Mouse (Mus musculus) liver, postnatal 0 days (tissue): ENCODE results near the gene Cpa5. TPM values are rescaled to one million over a fixed set of nuclear protein-coding genes. Genes with fewer than 3 reads are reported as not detected.

Experiments
- ATAC-seq: fragments of 200-750 bp; cut with Nextera tagmentation; 2 replicates; pipeline ENCODE4 v1.8.0; 2017; ENCODE audit warnings: mild to moderate bottlenecking, moderate library complexity
- DNase-seq: peaks from one replicate; pipeline ENCODE4 v3.0.0-alpha.2; 2016
- H3K27ac ChIP-seq: fragments of 300-500 bp; sonication (generic); 2 replicates; pipeline ENCODE4 v1.5.1; 2014; ENCODE audit warnings: antibody characterized with exemption, moderate library complexity, mild to moderate bottlenecking, low read depth
- H3K27me3 ChIP-seq: fragments of 300-500 bp; sonication (generic); 2 replicates; pipeline ENCODE4 v1.6.1; 2014; ENCODE audit warnings: low read length, control low read depth, mixed read lengths; ENCODE audit not compliant: insufficient read depth
- H3K36me3 ChIP-seq: fragments of 300-500 bp; sonication (generic); replicated peaks from 2 replicates; pipeline ENCODE4 v1.6.1; 2014; ENCODE audit warnings: mild to moderate bottlenecking, control low read depth, low read length, moderate library complexity, mixed read lengths; ENCODE audit not compliant: insufficient read depth
- H3K4me1 ChIP-seq: fragments of 300-500 bp; sonication (generic); 2 replicates; pipeline ENCODE4 v1.6.1; 2014; ENCODE audit warnings: antibody characterized with exemption, mild to moderate bottlenecking, control low read depth; ENCODE audit not compliant: insufficient read depth
- H3K4me2 ChIP-seq: fragments of 300-500 bp; sonication (generic); 2 replicates; pipeline ENCODE4 v1.6.1; 2014; ENCODE audit warnings: low read depth, mild to moderate bottlenecking, low read length, moderate library complexity, mixed read lengths
- H3K4me3 ChIP-seq: fragments of 300-500 bp; sonication (generic); 2 replicates; pipeline ENCODE4 v1.5.1; 2014; ENCODE audit warnings: low read depth, low read length
- H3K9ac ChIP-seq: fragments of 300-500 bp; sonication (generic); replicated peaks from 2 replicates; pipeline ENCODE4 v1.6.1; 2014; ENCODE audit warnings: mild to moderate bottlenecking, moderate library complexity
- H3K9me3 ChIP-seq: fragments of 300-500 bp; sonication (generic); 2 replicates; pipeline ENCODE4 v1.6.1; 2016; ENCODE audit warnings: mild to moderate bottlenecking, control low read depth, low read length, mixed read lengths
- CTCF ChIP-seq: sonication (generic); IDR thresholded peaks from 2 replicates; pipeline ENCODE4 v1.5.1; 2016; ENCODE audit warnings: antibody characterized with exemption, low read depth
- EP300 ChIP-seq: IDR thresholded peaks from 2 replicates; pipeline ENCODE4 v1.6.1; 2016; ENCODE audit warnings: antibody characterized with exemption, low read depth, mild to moderate bottlenecking
- whole genome bisulfite sequencing: fragments of 180-500 bp; shearing (Covaris S2); extraction: QIAGEN DNeasy Blood & Tissue Kit; methylation state at CpG from one replicate; pipeline ENCODE4 v1.1.7; 2014; ENCODE audit not compliant: insufficient replicate concordance; 5-methylcytosine and 5-hydroxymethylcytosine counted together
- polyA plus RNA-seq: library from polyadenylated mRNA; unstranded; fragments of >200 nt; fragmentation: Nextera tagmentation; extraction: Ambion mirVana; gene quantifications from 2 replicates; pipeline ENCODE4 v1.2.1, GENCODE M21; 2015

Gene Cpa5
- polyA plus RNA-seq, 1 experiment from 2014 or later = not detected

DNA sequence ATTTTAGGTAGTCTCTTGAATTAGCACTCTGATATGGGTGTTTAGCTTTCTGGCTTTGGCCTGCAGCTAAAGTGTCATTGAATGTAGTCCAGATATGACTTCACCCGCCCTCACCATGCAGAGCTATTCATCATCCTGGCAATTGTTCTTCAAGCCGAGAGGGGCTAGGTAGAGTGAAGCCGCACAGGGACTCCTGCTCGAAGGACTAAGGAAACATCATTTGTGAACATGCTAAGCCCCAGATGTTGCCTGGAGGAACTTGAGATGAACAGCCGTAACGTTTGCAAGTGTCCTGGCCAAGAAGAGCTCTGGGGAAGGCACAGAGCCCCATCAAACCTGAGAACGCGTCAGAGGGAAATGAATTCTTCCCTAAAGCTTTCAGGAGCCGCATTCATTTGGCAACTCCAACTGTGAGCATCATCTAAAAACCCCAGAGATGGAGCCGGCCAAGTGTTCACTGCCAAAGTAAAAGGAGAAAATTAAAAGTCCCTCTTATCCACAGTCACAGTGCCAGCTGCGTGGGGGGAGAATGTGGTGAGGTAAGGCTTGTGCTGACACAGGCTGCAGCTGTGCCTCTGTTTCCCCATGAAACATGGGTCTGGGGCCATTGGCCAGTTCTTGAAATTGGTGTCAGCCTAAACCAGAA lies 39.0 kb downstream of the Cpa5 start:
- 81% methylated on average over 11 of the region's 11 CpGs for WGBS
- H3K36me3 ChIP-seq = no peaks in the 10 kb centered on the region
- TF ChIP-seq EP300 (no peak), CTCF (no peak)
- DNase-seq = no peak
- no peaks in the 10 kb centered on the region for H3K9me3 ChIP-seq
- H3K9ac ChIP-seq = no peak overlapping the region
- H3K4me1 ChIP-seq = no peaks in the 10 kb centered on the region
- no peak overlapping the region for H3K27ac ChIP-seq
- H3K27me3 ChIP-seq = no peaks in the 10 kb centered on the region
- ATAC-seq = no peak
- no peak overlapping the region for H3K4me2 ChIP-seq
- H3K4me3 ChIP-seq = no peak overlapping the region

DNA sequence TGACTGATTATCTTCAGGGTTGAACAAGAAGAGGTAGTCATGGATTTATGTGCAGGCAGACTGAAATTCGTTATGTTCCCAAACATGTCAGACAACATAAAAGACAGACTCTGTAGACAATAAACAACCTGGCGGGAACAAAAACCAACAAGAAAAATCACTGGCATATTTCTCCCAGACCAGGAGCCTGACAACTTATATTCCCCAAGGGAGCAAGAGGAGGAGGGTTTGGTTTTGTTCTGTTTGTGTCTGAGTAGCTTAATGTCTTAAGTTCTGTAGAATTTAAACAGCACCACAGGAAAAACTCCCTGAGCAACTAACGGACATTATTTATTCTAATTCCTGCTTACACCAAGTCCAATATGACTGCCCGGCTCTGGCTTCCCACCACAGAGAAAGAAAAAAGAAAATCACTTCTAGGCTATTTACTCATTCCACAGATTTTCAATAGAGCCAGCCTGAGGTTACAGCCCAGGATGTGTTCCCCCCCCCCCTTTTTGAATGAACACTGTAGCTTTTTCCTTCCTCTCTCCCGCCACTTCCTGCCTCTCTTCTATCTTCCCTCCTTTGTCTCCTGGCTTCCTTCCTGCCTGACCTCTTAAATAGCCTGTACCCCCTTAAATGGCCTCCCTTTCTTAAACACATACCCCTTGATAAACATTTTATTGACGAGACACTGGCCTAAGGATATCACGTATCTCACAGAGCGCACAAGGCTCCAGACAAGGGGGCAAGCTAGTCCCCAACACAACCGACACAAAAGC lies 41.8 kb downstream of the Cpa5 start:
- WGBS = 62% methylated on average over 9 of the region's 9 CpGs
- Histone ChIP-seq H3K4me2 (no peak overlapping the region), H3K27ac (0 out of 2 replicates have a peak overlapping the region, but pooled peaks have one; percentile 35), H3K36me3 (no peaks in the 10 kb centered on the region), H3K4me1 (no peaks in the 10 kb centered on the region), H3K27me3 (no peaks in the 10 kb centered on the region), H3K4me3 (no peak overlapping the region), H3K9ac (no peak overlapping the region), H3K9me3 (no peaks in the 10 kb centered on the region)
- ATAC-seq = no peak
- DNase-seq = no peak
- TF ChIP-seq CTCF (no peak), EP300 (no peak)

DNA sequence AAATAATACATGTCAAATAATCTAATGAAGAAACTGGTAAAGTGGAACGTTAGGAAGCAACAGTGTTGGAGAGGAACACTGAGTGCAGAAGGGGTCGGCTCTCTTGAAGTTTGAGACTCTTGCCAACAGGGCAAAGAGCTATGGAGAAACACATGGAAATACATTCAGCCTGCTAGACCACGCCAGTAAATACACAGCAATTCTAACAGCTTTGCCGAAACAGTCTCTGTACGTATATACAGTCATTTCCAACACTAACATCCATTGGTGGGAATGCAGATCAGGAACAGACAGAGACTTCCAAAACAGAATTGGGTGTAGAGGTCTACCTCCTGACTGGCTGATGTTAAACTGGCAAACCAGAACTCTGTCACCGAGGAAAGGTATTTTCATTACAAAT lies 42.7 kb downstream of the Cpa5 start:
- H3K36me3 ChIP-seq = no peaks in the 10 kb centered on the region
- 76% methylated on average over 6 of the region's 6 CpGs for WGBS
- no peak overlapping the region for H3K9ac ChIP-seq
- H3K9me3 ChIP-seq = no peaks in the 10 kb centered on the region
- DNase-seq (no peak), ATAC-seq (no peak)
- H3K4me3 ChIP-seq = no peak overlapping the region
- H3K27me3 ChIP-seq = no peaks in the 10 kb centered on the region
- H3K27ac ChIP-seq = no peak overlapping the region
- TF ChIP-seq EP300 = no peak
- no peak for TF ChIP-seq CTCF
- no peaks in the 10 kb centered on the region for H3K4me1 ChIP-seq
- H3K4me2 ChIP-seq = no peak overlapping the region

DNA sequence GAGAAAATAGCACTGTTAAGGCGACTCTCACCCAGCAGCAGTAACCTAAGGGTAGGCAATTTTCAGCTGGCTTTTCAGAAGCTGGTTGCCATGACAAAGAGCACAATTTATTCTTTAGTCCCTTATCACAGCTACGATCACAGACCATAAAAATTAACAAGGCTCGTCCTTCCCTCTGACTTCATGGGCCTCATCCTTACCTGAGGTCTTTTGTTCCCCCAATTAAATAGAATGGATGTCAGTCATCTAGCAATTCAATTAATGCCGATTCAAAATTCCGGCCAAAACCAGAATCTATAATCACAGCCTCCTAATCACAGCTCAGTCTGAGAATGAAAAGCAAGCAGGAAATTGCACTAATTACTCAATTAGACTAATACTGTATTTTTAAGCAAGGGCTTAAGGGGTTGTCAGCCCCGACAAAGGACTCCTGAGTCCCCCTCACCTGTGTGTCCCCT lies 43.6 kb downstream of the Cpa5 start:
- DNase-seq (no peak), ATAC-seq (no peak)
- TF ChIP-seq EP300 (no peak), CTCF (no peak)
- H3K36me3 ChIP-seq = no peaks in the 10 kb centered on the region
- H3K9me3 ChIP-seq = no peaks in the 10 kb centered on the region
- no peak overlapping the region for H3K4me2 ChIP-seq
- H3K27ac ChIP-seq = no peak overlapping the region
- H3K4me1 ChIP-seq = no peaks in the 10 kb centered on the region
- WGBS = 77% methylated on average over 6 of the region's 6 CpGs
- no peak overlapping the region for H3K4me3 ChIP-seq
- no peak overlapping the region for H3K9ac ChIP-seq
- H3K27me3 ChIP-seq = no peaks in the 10 kb centered on the region

DNA sequence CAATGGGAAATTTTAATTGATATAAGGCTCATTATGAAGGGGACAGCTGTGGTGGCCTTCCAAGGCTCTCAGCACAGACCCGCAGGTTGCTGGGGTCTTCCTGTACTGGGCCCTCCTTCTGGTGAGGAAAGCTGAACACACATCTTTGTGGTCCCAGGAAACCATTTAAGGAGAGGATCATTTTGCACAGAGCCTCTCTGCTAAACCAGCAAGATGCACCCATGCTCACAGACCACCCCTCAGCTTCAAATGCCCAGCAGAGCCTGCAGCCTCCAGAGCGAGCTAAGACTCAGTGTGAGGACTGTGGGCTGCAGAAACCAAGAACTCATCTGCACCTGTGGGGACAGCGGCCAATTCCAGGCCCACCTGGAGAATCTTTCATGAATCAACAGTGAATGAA lies 44.1 kb downstream of the Cpa5 start:
- TF ChIP-seq CTCF (no peak), EP300 (no peak)
- WGBS = 82% methylated on average over 3 of the region's 3 CpGs
- DNase-seq = no peak
- no peaks in the 10 kb centered on the region for H3K27me3 ChIP-seq
- no peaks in the 10 kb centered on the region for H3K9me3 ChIP-seq
- H3K4me3 ChIP-seq = no peak overlapping the region
- no peak for ATAC-seq
- H3K27ac ChIP-seq = no peak overlapping the region
- no peak overlapping the region for H3K9ac ChIP-seq
- no peaks in the 10 kb centered on the region for H3K4me1 ChIP-seq
- no peaks in the 10 kb centered on the region for H3K36me3 ChIP-seq
- no peak overlapping the region for H3K4me2 ChIP-seq

DNA sequence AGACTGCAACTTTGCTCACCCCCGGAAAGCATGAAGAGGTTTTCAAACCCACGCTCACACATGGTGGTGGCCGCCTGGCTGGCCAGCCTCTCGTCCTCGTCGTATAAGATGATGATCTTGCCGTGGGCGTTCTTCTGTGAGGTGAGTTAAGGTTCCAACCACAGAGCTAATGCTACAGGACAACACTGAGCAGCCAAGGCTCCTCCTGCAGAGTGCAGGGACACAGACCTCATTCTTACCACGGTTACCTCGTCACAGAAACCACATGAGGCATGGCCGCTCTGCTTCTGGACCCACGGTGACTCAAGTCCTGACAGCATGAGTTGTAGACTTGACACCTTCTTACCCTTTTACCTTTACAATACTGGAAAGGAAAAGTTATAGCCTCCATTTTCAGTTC lies 46.5 kb downstream of the Cpa5 start:
- no peak overlapping the region for H3K27ac ChIP-seq
- no peak overlapping the region for H3K4me2 ChIP-seq
- H3K27me3 ChIP-seq = no peaks in the 10 kb centered on the region
- ATAC-seq = no peak
- no peak overlapping the region for H3K9ac ChIP-seq
- no peaks in the 10 kb centered on the region for H3K4me1 ChIP-seq
- no peaks in the 10 kb centered on the region for H3K36me3 ChIP-seq
- no peaks in the 10 kb centered on the region for H3K9me3 ChIP-seq
- no peak for DNase-seq
- H3K4me3 ChIP-seq = no peak overlapping the region
- no peak for TF ChIP-seq CTCF
- TF ChIP-seq EP300 = no peak
- 87% methylated on average over 12 of the region's 12 CpGs for WGBS
